Mouse (Mus musculus) G1E (cell line): ENCODE results near the gene Smyd2.

Experiments used
- CTCF ChIP-seq: IDR thresholded peaks from 2 replicates; pipeline ENCODE4 v1.5.1; 2012; ENCODE audit warnings: low read depth, low read length, inconsistent platforms, mixed read lengths
- GATA1 ChIP-seq: IDR thresholded peaks from 2 replicates; pipeline ENCODE4 v1.6.1; 2012; ENCODE audit warnings: borderline replicate concordance, low read length, inconsistent platforms, mixed read lengths
- POLR2AphosphoS5 ChIP-seq: IDR thresholded peaks from 2 replicates; pipeline ENCODE4 v1.6.1; 2012; ENCODE audit warnings: low read depth, low read length, inconsistent platforms; ENCODE audit not compliant: insufficient replicate concordance

DNA sequence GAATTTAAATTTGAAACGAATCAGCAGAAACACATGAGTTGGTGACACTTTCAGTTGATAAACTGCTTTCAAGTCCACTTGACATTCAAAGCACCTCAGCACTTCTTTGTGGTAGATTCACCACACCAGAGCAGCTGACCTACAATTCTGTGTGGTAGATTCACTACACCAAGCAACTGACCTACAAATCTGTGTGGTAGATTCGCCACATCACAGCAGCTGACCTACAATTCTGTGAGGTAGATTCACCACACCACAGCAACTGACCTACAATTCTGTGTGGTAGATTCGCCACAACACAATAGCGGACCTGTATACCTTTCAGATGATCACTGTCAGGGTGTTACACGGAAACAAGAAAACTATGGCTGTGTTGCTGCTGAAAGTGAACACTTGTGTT lies 19.6 kb upstream of the Smyd2 start:
- TF ChIP-seq GATA1, result no peak
- TF ChIP-seq POLR2AphosphoS5, result no peak
- TF ChIP-seq CTCF, result no peak
